Mouse (Mus musculus): ENCODE data around the gene Tmem161a.

Tmem161a gene

DNA sequence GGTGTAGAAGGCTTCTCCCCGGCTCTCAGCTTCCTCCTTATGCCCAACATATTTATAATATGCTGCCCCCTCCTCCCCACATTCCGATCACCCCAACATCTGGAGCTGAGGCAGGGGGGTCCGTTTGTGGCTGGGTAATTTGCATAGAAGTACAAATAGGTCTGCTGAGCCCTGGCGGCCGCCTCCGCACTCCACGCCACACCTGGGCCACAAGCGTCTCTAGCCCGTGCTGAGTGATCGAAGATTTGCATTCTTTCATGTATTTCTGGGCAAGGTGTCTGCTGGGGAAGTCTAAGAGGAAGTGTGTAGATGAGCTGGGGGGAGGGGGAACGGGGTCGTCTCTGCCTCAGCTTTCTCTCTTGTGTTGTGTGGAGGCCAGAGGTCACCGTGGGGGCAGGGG is 12.1 kb upstream of the Tmem161a start:
- peak; percentile 84 to 86 for DNase-seq (ENCODE audit: low spot score in 2 of 2)

DNA sequence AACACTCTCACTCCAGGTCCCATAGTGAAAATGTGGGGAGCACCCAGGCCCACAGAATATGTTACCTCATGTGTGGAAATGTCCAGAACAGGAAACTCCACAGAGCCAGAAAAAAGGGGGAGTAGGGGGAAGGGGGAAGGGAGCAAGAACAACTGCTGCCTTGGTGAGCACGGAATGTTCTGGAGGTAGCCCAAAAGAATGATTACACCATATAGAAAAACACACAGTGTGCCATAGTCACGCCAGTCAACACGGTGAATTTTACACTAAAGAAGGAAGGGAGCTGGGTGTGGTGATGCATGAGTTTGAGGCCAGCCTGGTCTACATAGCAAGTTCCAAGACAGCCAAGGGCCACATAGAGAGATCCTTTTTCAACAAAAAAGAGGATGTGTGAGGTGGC is 8.8 kb upstream of the Tmem161a start:
- no peak for DNase-seq (ENCODE audit: low spot score in 2 of 2)

DNA sequence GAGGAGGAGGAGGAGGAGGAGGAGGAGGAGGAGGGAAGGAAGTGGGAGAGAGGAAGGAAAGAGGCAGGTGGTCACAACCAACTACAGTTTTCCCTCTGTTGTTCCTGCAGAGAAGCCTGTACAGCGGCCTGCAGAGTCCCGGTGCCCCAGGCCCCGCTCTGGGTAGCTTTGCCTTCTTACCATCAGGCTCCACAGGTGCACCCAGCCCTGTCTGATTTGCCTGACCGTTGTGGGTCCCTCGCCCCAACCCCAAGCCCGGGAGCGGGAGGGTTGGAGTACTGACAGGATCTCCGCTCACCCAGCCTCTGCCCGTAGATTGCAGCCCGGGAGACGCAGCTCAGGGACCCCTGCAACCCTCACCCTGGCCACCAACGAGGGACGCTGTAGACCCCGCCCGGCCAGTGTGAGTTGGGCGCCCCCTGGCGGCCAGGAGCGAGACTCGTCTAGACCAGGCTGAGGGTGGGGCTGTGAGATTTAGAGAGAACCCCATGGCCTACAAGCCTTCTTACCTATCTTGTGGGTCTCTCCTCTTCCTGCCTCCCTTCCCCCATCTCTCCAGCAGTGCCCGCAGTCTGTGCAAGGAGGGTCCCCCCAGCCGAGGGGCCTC is 5.5 kb upstream of the Tmem161a start:
- DNase-seq (ENCODE audit: low spot score in 2 of 2), result peak; percentile 61 to 66

DNA sequence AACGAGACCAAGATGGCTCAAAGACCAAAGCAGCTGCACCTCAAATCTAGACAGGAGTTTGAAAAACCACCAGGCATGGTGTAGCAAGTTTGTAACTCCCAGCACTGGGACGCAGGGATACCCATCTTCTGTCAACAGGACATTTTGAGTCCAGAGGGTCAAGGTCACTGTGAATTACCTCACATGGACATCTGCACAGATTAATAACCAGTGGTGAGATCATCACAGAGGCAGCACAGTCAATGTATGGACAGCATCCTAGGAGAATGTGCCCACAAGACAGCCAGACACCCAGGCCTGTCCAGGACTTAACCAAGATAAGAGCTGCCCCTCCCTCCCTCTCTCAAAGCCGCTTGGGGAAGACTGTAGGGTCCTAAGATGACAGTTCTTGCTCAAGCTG is 2.0 kb upstream of the Tmem161a start:
- no peak for DNase-seq (ENCODE audit: low spot score in 2 of 2)

DNA sequence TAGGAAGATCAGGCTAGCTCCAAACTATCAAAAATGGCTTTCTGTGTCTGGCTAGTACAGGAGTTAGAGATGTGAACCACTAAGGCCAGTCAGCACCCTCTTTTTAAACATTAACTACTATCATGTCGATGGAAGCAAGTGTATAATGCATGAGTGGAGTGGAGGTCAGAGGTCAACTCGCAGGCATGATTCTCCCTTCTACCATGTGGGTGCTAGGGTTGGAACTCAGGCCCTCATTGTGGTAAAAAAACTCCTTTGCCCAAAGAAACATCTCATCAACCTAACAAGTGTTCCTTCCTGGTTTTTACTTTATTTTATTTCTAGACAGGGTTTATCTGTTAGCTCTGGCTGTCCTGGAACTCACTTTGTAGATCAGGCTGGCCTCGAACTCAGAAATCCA is 1.4 kb upstream of the Tmem161a start:
- no peak for DNase-seq (ENCODE audit: low spot score in 2 of 2)

DNA sequence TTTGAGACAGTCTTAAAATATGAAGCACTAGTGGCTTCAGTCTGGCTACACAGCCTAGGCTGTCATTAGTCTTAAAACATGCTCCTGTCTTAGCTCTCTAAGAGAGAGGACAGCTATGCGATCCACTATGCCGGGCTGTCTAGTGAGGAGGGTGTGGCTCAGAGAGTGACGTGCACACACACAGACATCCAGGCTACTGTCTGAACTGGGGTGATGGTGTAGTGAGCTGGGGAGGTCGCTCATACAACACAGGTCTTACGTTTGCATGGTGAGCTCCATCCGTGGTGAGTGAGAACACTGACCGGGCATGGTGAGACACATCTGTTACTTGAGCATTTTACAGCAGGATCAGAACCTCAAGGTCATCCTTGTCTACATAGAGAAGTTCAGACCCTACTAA is 916 bp upstream of the Tmem161a start:
- no peak for DNase-seq (ENCODE audit: low spot score in 2 of 2)

DNA sequence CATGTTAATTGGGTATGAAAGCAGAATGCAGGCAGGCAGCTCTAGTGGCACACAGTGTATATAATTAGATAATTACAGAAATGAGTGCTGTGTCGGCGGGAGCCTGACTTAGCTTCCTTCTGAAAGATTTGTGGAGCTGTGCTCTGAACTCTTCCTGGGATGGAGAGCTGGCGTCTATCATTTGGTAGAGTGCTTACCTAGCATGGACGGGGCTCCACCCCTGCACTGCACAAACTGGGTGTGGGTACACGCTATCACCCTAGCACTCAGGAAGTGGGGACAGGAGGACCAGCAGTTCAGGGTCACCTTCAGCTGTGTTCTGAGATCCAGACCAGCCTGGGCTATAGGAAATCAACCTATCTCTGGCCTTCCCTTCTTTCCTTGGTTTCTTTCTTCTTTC is 1.2 kb downstream of the Tmem161a start:
- no peak for DNase-seq (ENCODE audit: low spot score in 2 of 2)

DNA sequence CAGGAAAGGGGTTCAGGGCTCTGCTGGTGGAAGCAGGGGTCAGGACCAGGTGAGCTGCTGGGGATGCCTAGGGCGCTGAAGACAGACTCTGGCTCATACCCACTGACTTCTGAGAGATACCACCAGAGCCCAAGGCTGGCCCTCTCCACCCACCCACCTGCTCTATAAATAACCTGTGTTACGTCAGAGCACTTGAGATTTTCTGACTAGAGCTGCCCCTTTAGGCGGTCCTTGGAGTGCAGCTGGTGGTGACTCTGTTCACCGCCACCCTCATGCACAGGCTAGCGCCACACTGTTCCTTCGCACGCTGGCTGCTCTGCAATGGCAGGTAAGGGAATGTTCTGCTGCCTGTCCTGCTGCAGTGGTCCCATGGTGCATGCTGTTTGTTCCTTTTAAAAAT is 1.9 kb downstream of the Tmem161a start:
- no peak for DNase-seq (ENCODE audit: low spot score in 2 of 2)

DNA sequence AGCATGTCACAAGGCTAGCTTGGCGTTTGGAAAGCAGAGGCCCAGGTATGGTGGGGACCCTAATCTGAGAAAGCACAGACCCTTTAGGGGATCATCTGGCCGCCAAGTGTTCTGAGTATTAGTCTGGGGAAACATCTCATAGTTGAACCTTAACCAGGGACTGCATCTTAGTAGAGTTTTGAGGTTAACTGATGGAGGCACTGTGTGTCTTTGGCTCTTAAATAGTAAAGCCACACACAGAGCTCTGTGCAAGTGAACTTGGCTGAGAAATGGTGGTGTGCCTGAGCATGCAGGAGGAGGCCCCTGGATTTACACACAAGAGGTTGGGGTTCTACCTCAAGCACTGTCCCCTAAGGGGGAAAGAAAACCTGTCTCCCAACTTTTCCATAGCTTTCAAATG is 6.1 kb downstream of the Tmem161a start:
- no peak for DNase-seq (ENCODE audit: low spot score in 2 of 2)

DNA sequence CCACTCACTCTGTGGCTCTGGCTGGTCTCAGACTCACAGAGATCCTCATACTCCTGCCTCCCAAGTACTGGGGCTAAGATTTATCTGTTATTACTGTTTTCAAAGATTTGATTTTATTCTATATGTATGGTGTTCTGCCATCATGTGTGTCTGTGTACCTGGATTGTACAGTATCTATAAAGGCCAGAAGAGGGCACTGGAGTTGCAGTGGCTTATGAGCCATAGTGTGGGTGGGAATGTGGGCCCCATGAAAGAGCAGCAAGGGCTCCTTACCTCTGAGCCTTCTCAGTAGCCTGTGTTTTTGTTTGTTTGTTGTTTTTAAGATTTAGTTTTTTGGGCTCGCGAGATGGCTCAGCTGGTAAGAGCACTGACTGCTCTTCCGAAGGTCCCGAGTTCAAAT is 6.9 kb downstream of the Tmem161a start:
- DNase-seq (ENCODE audit: low spot score in 2 of 2), result no peak

DNA sequence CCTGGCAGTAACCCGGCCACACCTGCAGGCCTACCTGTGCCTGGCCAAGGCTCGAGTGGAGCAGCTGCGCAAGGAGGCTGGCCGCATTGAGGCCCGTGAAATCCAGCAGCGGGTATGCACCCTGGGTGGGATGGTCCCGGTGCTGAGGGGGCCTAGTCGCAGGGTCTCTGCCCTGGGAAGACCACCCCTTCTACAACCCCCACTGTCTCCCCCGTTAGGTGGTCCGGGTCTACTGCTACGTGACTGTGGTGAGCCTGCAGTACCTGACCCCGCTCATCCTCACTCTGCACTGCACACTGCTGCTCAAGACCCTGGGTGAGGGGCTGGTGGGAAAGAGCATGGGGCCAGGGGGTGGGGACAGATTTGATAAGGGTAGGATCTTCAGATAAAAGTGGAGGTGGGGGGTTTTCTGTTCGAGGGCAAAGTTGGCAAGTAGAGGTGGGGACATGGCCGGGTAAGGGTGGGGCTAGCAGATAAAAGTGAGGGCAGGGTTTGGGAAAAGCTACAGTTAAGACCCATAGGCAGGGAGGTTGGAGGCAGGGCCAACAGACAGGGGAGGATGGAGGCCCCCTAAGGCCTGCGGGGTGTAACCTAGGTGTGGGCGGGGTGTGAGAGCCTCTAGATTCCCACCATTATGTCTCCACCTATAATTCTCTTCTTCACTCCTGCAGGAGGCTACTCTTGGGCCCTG is 9.2 kb downstream of the Tmem161a start:
- peak in 1 of 2 experiments; percentile 18 for DNase-seq (ENCODE audit: low spot score in 2 of 2)

DNA sequence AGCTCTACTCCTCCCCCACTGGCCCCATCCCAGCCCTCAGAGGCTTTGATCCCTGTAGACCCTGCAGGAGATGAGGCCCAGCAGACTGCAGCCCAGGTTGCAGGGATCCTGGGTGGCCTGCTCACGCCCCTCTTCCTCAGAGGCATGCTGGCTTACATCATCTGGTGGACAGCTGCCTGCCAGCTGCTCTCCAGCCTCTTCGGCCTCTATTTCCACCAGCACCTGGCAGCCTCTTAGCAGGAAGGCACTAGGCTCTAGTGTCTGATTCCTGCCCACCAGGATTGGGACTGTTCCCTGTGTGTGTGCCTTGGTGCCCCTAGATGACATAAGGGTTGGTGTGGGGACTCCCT is 9.7 kb downstream of the Tmem161a start:
- no peak for DNase-seq (ENCODE audit: low spot score in 2 of 2)

DNA sequence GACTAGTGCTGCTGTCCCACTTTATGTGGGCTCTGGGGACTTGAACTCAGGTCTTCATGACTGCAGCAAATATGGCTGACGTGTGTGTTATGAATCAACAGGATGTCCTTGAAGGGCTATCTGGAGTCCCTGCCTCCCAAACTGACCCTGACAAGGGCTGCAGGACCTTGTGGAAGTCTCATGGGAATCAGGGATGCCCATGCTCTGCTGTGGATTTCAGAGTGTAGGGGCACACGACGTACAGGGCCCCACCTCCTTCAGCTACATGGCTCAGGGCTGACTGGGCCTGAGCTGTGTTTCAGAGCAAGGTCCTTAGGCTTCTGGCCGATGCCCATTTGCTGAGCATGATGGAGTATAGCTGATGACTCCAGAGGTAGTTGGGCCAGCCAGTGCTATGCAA is 11.0 kb downstream of the Tmem161a start:
- DNase-seq (ENCODE audit: low spot score in 2 of 2), result no peak

DNA sequence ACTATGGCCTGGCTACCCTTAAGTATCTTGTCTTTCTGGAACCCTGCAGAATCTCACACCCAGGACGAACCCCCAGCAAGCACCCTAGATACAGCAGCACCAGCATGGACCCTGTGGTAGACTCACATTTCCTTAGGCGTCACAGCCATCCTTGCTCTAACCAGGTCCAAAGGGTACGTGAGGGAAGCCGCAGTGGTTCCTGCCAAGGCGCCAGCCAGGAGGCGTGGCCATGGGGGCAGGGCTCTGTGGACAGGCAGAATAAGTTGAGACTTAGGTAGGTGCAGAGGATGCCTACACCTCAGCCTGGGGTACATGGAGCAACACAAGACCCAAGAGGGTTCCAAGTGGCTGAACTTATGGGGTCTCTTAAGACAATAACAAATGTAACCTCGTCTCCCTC is 16.6 kb downstream of the Tmem161a start:
- DNase-seq (ENCODE audit: low spot score in 2 of 2), result no peak

DNA sequence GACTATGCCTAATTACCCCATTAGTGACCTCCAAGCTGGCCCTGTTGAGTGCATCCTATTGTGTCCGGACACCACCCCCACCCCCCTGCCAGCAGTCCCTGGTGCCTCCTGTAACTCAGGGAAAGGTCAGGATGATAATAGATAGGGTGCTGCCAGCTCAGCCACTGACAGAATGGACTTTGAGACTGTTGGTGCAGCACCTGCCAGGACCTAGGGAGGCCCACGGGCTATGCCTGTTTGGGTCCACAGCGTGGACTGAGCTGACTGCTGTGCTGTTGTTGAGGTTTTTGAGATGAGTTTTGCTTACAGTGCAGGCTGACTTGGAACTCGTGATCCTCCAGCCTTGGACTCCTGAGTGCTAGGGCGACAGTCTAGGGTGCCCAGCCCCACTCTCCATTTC is 21.1 kb downstream of the Tmem161a start:
- DNase-seq (ENCODE audit: low spot score in 2 of 2), result no peak

DNA sequence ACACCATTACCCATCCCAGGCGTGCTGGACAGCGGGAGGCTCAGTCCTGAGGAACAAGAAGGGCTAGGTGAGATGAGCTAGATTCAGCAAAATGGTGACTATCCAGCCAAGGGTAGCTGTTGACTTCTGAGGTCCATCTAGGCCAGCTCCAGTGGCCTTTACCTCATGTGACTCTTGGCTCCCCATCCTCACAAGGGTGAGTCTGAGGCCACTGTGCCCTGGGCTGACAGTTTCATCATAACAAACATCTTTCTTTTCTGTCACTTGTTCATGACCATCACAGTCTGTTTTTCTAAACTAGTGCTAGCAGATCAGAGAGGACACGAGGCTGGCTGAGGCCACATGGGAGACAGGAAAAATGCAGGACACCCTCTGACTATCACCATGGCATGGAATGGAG is 22.0 kb downstream of the Tmem161a start:
- no peak for DNase-seq (ENCODE audit: low spot score in 2 of 2)

DNA sequence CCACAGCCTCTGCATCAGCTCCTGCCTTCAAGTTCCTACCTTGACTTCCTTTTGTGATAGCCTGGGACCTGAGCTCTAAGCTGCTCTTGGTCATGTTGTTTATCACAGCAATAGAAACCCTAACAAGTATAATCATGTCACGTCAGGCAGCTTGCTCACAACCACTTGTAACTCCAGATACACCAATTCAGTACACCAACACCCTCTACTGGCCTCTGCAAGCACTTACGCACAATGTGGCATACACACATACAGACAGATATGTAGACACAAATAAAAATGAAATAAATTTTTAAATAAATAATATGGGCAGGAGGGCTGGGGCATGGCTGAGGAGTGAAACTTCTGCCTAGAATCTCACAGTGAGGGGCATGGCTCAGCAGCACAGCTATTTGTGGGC is 23.6 kb downstream of the Tmem161a start:
- DNase-seq (ENCODE audit: low spot score in 2 of 2), result no peak

DNA sequence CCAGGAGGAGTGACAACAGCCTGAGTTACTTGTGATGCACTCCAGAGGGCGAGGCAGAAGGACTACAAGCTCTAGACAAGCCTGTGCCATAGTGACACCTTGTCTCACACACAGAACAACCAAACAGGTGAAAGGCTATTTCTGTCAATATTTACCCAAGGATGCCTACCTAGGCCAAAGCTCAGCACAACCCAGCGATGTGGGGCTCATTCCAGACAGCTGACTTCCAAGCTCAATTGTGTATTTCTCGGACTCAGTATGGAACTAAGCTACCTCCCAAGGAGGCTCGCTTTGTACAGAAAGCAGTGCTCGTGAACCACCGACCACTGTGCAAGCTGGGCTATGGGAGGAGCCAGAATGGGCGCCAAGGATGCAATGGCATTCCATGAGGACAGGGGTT is 25.4 kb downstream of the Tmem161a start:
- DNase-seq (ENCODE audit: low spot score in 2 of 2), result no peak

DNA sequence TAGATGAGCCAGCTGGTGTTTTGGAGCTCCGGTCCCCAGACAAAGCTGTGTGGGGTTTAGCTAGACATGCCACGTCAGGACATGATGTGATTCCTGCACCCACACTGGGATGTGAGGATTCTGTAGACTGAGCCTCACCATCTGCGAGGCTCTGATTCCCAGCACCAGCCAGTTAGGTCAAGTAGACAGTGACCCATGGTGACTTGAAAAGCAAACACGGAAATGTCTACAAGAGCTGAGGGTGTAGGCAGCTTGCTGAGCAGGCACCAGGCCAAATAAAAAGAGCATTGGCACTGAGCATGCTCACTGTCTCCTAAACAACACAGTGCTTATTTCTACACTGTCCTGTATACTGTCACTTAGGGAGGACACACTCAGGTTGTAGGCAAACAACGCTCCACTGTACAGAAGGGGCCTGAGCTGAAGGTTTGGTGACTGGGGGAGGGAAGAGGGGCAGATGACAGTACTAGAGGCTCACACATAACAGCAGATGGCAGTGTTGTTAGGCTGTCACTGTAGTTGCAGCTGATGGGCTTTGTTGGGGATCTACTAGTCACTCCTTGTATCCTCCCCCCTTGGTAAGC is 28.0 kb downstream of the Tmem161a start:
- peak; percentile 15 to 21 for DNase-seq (ENCODE audit: low spot score in 2 of 2)

DNA sequence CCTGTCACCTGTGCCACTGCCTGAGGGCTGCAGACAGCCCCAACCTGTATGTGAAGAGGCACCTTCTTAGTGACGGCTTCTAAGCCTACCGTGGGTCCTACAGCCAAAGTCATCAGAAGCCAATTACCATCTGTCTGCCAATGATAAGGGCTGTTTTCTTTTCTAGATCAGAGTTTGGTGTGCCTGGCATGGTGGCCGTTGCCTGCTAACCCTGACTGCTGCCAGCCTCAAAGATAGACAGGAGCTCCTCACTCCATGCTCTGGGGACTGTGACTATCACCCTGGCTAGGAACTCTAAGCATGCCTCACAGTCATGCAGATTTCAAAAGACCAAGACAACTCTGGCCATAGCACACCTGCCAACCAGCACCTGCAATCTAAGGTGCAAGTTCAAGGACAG is 29.3 kb downstream of the Tmem161a start:
- peak; percentile 38 to 55 for DNase-seq (ENCODE audit: low spot score in 2 of 2)

DNA sequence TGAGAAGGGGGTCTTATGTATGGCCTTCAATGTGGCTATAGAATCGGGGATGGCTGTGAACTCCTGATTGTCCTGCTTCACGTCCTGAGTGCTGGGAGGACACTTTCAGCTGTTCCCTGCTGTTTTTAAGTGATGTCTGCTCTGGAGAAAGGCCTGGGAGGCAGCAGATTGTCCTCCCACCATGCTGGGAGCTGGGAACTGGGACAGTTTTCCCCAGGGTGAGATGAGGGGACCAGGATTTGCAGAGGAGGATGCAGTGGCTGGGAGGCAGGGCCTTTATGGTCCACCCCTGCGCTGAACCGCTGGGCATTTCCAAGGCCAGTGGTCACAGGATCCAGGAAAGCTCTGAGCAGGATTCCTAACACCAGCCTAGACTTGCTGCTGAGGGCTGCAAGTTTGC is 30.9 kb downstream of the Tmem161a start:
- no peak for DNase-seq (ENCODE audit: low spot score in 2 of 2)

DNA sequence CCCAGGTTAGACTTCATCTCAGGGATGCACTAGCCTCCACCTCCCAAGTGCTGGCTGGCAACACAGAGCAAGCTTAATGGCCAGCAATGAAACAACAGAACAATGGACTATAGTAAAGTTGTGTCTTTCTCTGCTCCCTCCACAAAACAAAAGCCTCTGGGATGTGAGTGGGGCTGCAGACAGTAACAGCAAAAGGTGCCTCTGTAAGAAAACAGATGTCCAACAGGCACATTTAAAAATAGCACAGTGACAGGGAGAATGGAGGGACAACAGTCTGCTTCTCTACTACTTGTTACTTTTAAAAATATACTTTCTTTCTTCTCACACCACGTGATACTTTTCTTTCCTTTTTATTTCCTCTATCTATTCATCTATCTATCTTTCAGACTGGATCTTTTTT is 32.6 kb downstream of the Tmem161a start:
- no peak for DNase-seq (ENCODE audit: low spot score in 2 of 2)

DNA sequence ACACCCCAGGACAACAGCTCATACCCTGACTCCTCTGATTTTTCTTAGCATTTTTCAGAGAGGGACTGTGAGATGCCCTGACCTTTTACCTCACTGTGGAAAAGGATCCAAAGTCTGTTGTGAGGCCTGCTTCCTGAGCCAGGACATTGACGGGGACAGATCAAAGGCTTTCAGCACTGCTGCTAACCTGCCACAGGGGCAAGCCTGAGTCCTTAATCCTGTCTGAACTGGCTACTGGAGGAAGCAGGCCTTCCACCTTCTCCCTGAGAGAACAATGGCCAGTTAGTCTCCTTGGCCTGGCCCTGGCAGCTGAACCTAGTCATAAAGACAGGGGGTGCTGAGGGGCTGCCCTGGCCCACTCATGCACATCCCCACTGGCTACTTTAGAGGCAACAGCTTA is 36.0 kb downstream of the Tmem161a start:
- DNase-seq (ENCODE audit: low spot score in 2 of 2), result no peak

DNA sequence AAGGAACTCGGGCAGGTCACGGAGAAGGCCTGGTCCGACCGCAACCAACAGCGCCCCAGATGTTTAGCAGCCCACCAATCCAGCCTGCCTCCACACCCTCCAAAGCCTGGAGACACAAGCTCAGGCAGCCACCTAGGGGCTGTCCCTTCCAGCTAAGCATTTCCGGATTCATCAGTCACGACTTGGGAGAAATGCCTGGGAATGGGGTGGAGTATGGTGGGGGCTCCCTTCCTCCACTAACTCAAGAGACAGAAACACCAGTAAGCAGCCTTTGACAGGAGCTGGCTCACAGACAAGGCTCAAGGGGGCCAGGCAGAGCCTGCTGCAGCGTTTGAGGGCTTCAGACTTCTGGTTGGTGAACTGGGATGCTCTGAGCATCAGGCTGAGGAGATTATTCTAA is 38.4 kb downstream of the Tmem161a start:
- DNase-seq (ENCODE audit: low spot score in 2 of 2), result no peak
